Mouse (Mus musculus) stomach, embryonic 15.5 days (tissue): ENCODE measurements at regions not wholly inside any gene's neighbourhood (a gene's known extent, or its start where the extent isn't known, plus 50 kb on each side); places are given as distances from the start of the nearest gene placed in this dataset.

Experiments
- ATAC-seq: fragments of 200-750 bp; cut with Nextera tagmentation; 2 replicates; pipeline ENCODE4 v1.8.0; 2017; ENCODE audit warnings: low read depth, moderate number of reproducible peaks, moderate TSS enrichment; ENCODE audit not compliant: insufficient read depth, low FRiP score
- H3K27ac ChIP-seq: fragments of 300-500 bp; sonication (generic); 2 replicates; pipeline ENCODE4 v1.5.1; 2015; ENCODE audit warnings: mild to moderate bottlenecking, inconsistent platforms
- H3K27me3 ChIP-seq: fragments of 300-500 bp; sonication (generic); replicated peaks from 2 replicates; pipeline ENCODE4 v1.6.1; 2015; ENCODE audit warnings: inconsistent platforms
- H3K36me3 ChIP-seq: fragments of 300-500 bp; sonication (generic); 2 replicates; pipeline ENCODE4 v1.6.1; 2015; ENCODE audit warnings: inconsistent platforms
- H3K4me1 ChIP-seq: fragments of 300-500 bp; sonication (generic); 2 replicates; pipeline ENCODE4 v1.6.1; 2015; ENCODE audit warnings: inconsistent platforms
- H3K4me2 ChIP-seq: fragments of 300-500 bp; sonication (generic); 2 replicates; pipeline ENCODE4 v1.6.1; 2015; ENCODE audit warnings: mild to moderate bottlenecking, inconsistent platforms
- H3K4me3 ChIP-seq: fragments of 300-500 bp; sonication (generic); replicated peaks from 2 replicates; pipeline ENCODE4 v1.5.1; 2015; ENCODE audit warnings: inconsistent platforms
- H3K9ac ChIP-seq: fragments of 300-500 bp; sonication (generic); 2 replicates; pipeline ENCODE4 v1.6.1; 2015; ENCODE audit warnings: inconsistent platforms
- H3K9me3 ChIP-seq: fragments of 300-500 bp; sonication (generic); 2 replicates; pipeline ENCODE4 v1.6.1; 2016; ENCODE audit warnings: inconsistent platforms
- WGBS: fragments of 180-500 bp; shearing (Covaris S2); methylation state at CpG from one replicate; pipeline ENCODE4 v1.1.7; 2015; 5-methylcytosine and 5-hydroxymethylcytosine counted together

GRCm38 (mm10) chr15:50472626-50473025, 3412.1 kb upstream of the Gm7489 start:
- H3K9ac ChIP-seq = no peak overlapping the region
- H3K4me3 ChIP-seq = no peak overlapping the region
- ATAC-seq = no peak
- no peaks in the 10 kb centered on the region for H3K9me3 ChIP-seq
- H3K27ac ChIP-seq = no peak overlapping the region
- H3K27me3 ChIP-seq = no peaks in the 10 kb centered on the region
- H3K4me2 ChIP-seq = no peak overlapping the region
- no peaks in the 10 kb centered on the region for H3K36me3 ChIP-seq
- H3K4me1 ChIP-seq = no peaks in the 10 kb centered on the region

GRCm38 (mm10) chr15:50498716-50499115, 3386.0 kb upstream of the Gm7489 start:
- H3K4me2 ChIP-seq = no peak overlapping the region
- H3K4me1 ChIP-seq = no peaks in the 10 kb centered on the region
- no peak overlapping the region for H3K27ac ChIP-seq
- H3K9ac ChIP-seq = no peak overlapping the region
- 73% methylated on average over 2 of the region's 2 CpGs for WGBS
- H3K27me3 ChIP-seq = no peaks in the 10 kb centered on the region
- no peaks in the 10 kb centered on the region for H3K9me3 ChIP-seq
- ATAC-seq = no peak
- H3K36me3 ChIP-seq = no peaks in the 10 kb centered on the region
- H3K4me3 ChIP-seq = no peak overlapping the region

- H3K9me3 ChIP-seq = no peaks in the 10 kb centered on the region
- no peaks in the 10 kb centered on the region for H3K27me3 ChIP-seq
- 46% methylated on average over 3 of the region's 3 CpGs for WGBS
- no peaks in the 10 kb centered on the region for H3K36me3 ChIP-seq
- H3K27ac ChIP-seq = no peak overlapping the region
- no peaks in the 10 kb centered on the region for H3K4me1 ChIP-seq
- H3K4me2 ChIP-seq = no peak overlapping the region
- H3K9ac ChIP-seq = no peak overlapping the region
- no peak overlapping the region for H3K4me3 ChIP-seq
- ATAC-seq = no peak
These were observed 3376.6 kb upstream of the Gm7489 start for GRCm38 (mm10) chr15:50507999-50508624.

- Histone ChIP-seq H3K4me2 (no peak overlapping the region), H3K27me3 (no peaks in the 10 kb centered on the region), H3K4me3 (no peak overlapping the region), H3K9me3 (no peaks in the 10 kb centered on the region), H3K27ac (no peak overlapping the region), H3K9ac (no peak overlapping the region), H3K4me1 (no peaks in the 10 kb centered on the region), H3K36me3 (no peaks in the 10 kb centered on the region)
- WGBS = 94% methylated on average over 5 of the region's 5 CpGs
- no peak for ATAC-seq
These were observed 3371.7 kb upstream of the Gm7489 start for GRCm38 (mm10) chr15:50513036-50513435.

GRCm38 (mm10) chr15:50524841-50525240, 3359.9 kb upstream of the Gm7489 start:
- WGBS = 64% methylated on average over 2 of the region's 2 CpGs
- no peaks in the 10 kb centered on the region for H3K36me3 ChIP-seq
- H3K9me3 ChIP-seq = no peaks in the 10 kb centered on the region
- H3K4me1 ChIP-seq = no peaks in the 10 kb centered on the region
- no peak overlapping the region for H3K4me2 ChIP-seq
- H3K27ac ChIP-seq = no peak overlapping the region
- no peak for ATAC-seq
- no peak overlapping the region for H3K4me3 ChIP-seq
- H3K27me3 ChIP-seq = no peaks in the 10 kb centered on the region
- no peak overlapping the region for H3K9ac ChIP-seq

GRCm38 (mm10) chr15:50534490-50534889, 3350.2 kb upstream of the Gm7489 start:
- WGBS = 82% methylated on average over 1 of the region's 1 CpGs
- ATAC-seq = no peak
- no peak overlapping the region for H3K27ac ChIP-seq
- H3K36me3 ChIP-seq = no peaks in the 10 kb centered on the region
- no peak overlapping the region for H3K4me3 ChIP-seq
- no peaks in the 10 kb centered on the region for H3K27me3 ChIP-seq
- no peak overlapping the region for H3K4me2 ChIP-seq
- no peaks in the 10 kb centered on the region for H3K4me1 ChIP-seq
- no peak overlapping the region for H3K9ac ChIP-seq
- H3K9me3 ChIP-seq = no peaks in the 10 kb centered on the region

- Histone ChIP-seq H3K4me3 (no peak overlapping the region), H3K4me2 (no peak overlapping the region), H3K9me3 (no peaks in the 10 kb centered on the region), H3K9ac (no peak overlapping the region), H3K4me1 (no peaks in the 10 kb centered on the region), H3K27me3 (no peaks in the 10 kb centered on the region), H3K36me3 (no peaks in the 10 kb centered on the region), H3K27ac (no peak overlapping the region)
- no peak for ATAC-seq
- WGBS = 49% methylated on average over 3 of the region's 3 CpGs
These were observed 3321.1 kb upstream of the Gm7489 start for GRCm38 (mm10) chr15:50563611-50564010.

- Histone ChIP-seq H3K27ac (no peak overlapping the region), H3K4me2 (no peak overlapping the region), H3K36me3 (no peaks in the 10 kb centered on the region), H3K27me3 (no peaks in the 10 kb centered on the region), H3K9me3 (no peaks in the 10 kb centered on the region), H3K9ac (no peak overlapping the region), H3K4me3 (no peak overlapping the region), H3K4me1 (no peaks in the 10 kb centered on the region)
- ATAC-seq = no peak
- 93% methylated on average over 5 of the region's 5 CpGs for WGBS
These were observed 3303.9 kb upstream of the Gm7489 start for GRCm38 (mm10) chr15:50580811-50581210.

GRCm38 (mm10) chr15:50583951-50584350, 3300.8 kb upstream of the Gm7489 start:
- Histone ChIP-seq H3K9me3 (no peaks in the 10 kb centered on the region), H3K9ac (no peak overlapping the region), H3K4me1 (no peaks in the 10 kb centered on the region), H3K27ac (no peak overlapping the region), H3K27me3 (no peaks in the 10 kb centered on the region), H3K4me3 (no peak overlapping the region), H3K36me3 (no peaks in the 10 kb centered on the region), H3K4me2 (no peak overlapping the region)
- ATAC-seq = no peak

- WGBS = 54% methylated on average over 6 of the region's 6 CpGs
These were observed 3299.2 kb upstream of the Gm7489 start for GRCm38 (mm10) chr15:50585496-50585895.

More at GRCm38 (mm10) chr15:50585496-50585895, 3299.2 kb upstream of the Gm7489 start:
- Histone ChIP-seq H3K4me1 (no peaks in the 10 kb centered on the region), H3K9ac (no peak overlapping the region), H3K27me3 (no peaks in the 10 kb centered on the region), H3K4me3 (no peak overlapping the region), H3K36me3 (no peaks in the 10 kb centered on the region), H3K27ac (no peak overlapping the region), H3K9me3 (no peaks in the 10 kb centered on the region), H3K4me2 (no peak overlapping the region)
- no peak for ATAC-seq
